Comparison of ENCODE assay signal across 8 mouse cellular contexts in genomic region chr10:50063392-50063791, GRCm38 (mm10).
"Had no signal": no experiment of that assay in that cellular context is flagged by ENCODE, and none has a peak within 500 bp of the region (broad histone marks: within the 10 kb centered on the region; RNA-seq: fewer than 3 reads in every experiment).

No protein-coding gene starts in this region.

- DNase-seq: kidney, postnatal 36 days; layer of hippocampus, adult 9-11 months; liver; liver, embryonic 13.5 days; liver, postnatal 0 days; lung, postnatal 14 days; right cerebral cortex, postnatal 14 days had no signal

- ATAC-seq: liver, postnatal 0 days; midbrain, embryonic 16.5 days had no signal
